Mouse (Mus musculus): ENCODE measurements around the gene Pfkfb2.

Gene Pfkfb2

GRCm38 (mm10) chr1:130740781-130741720, 12.0 kb upstream of the Pfkfb2 start:
- POLR2A ChIA-PET: interaction anchor here in 2 of 4 experiments (0.6 to 4.0 kb wide), 13 partner anchors 9 to 786 kb away, joined by 3 to 29 read pairs (median 3); partner anchors contain the start of genes AA986860 (in 2 of the 2), Gm29427 (in 2 of the 2), Fam72a (in 1 of the 2) and Srgap2 (in 1 of the 2)

GRCm38 (mm10) chr1:130740227-130740648, 11.2 kb upstream of the Pfkfb2 start:
- ChIA-PET CTCF (interaction anchor here in 1 of 4 experiments (1.1 kb wide), 1 partner anchor 9 kb away, joined by 5 read pairs; the partner anchor contains the start of gene AA986860), POLR2A (interaction anchor here in 2 of 4 experiments (0.6 to 4.0 kb wide), 8 partner anchors 8 to 787 kb away, joined by 3 to 29 read pairs (median 3); partner anchors contain the start of genes AA986860 (in 2 of the 2), Fam72a (in 1 of the 2), Gm29427 (in 1 of the 2) and Srgap2 (in 1 of the 2))

More at GRCm38 (mm10) chr1:130740781-130741720, 12.0 kb upstream of the Pfkfb2 start:
- CTCF ChIA-PET: interaction anchor here in 2 of 4 experiments (0.5 to 1.1 kb wide), 3 partner anchors 9 to 676 kb away, joined by 3 to 5 read pairs (median 3); partner anchors contain the start of gene AA986860 (in 1 of the 2)

- CTCF ChIA-PET: interaction anchor here in 1 of 4 experiments (0.6 to 1.1 kb wide), 2 partner anchors 8 to 133 kb away, joined by 3 to 5 read pairs; partner anchors contain the start of gene AA986860
- POLR2A ChIA-PET: interaction anchor here in 2 of 4 experiments (1.1 to 4.0 kb wide), 2 partner anchors 20 to 24 kb away, joined by 3 to 17 read pairs; partner anchors contain the start of gene Gm29427 (in 1 of the 2)
Measured at GRCm38 (mm10) chr1:130739636-130740035, 10.6 kb upstream of the Pfkfb2 start.

GRCm38 (mm10) chr1:130738551-130739106, 9.6 kb upstream of the Pfkfb2 start:
- CTCF ChIA-PET: interaction anchor here in 1 of 4 experiments (0.6 kb wide), 1 partner anchor 861 kb away, joined by 3 read pairs; the partner anchor contains the start of gene Avpr1b
- POLR2A ChIA-PET: interaction anchor here in 3 of 4 experiments (1.1 to 1.5 kb wide), 7 partner anchors 13 to 45 kb away, joined by 3 to 6 read pairs (median 3); partner anchors contain the start of gene Gm29427 (in 2 of the 3)

- ChIA-PET POLR2A (interaction anchor here in 3 of 4 experiments (1.0 to 1.6 kb wide), 9 partner anchors 11 to 44 kb away, joined by 3 to 12 read pairs (median 4); partner anchors contain the start of gene Gm29427 (in 3 of the 3)), CTCF (interaction anchor here in 1 of 4 experiments (0.6 kb wide), 1 partner anchor 861 kb away, joined by 3 read pairs; the partner anchor contains the start of gene Avpr1b)
Measured at GRCm38 (mm10) chr1:130737916-130738315, 8.9 kb upstream of the Pfkfb2 start.

- ChIA-PET CTCF (no interaction called here), POLR2A (interaction anchor here in 3 of 4 experiments (1.0 to 1.6 kb wide), 9 partner anchors 10 to 43 kb away, joined by 3 to 12 read pairs (median 4); partner anchors contain the start of gene Gm29427 (in 3 of the 3))
Measured at GRCm38 (mm10) chr1:130737411-130737881, 8.4 kb upstream of the Pfkfb2 start.

- POLR2A ChIA-PET: interaction anchor here in 2 of 4 experiments (0.9 to 2.3 kb wide), 7 partner anchors 10 to 511 kb away, joined by 3 to 10 read pairs (median 3); partner anchors contain the start of genes Gm29427 (in 2 of the 2) and Rassf5 (in 1 of the 2)
- CTCF ChIA-PET: interaction anchor here in 1 of 4 experiments (0.8 kb wide), 1 partner anchor 62 kb away, joined by 3 read pairs; no protein-coding TSS in a partner anchor
Measured at GRCm38 (mm10) chr1:130734852-130735251, 5.8 kb upstream of the Pfkfb2 start.

- POLR2A ChIA-PET: interaction anchor here in 2 of 4 experiments (1.0 to 2.3 kb wide), 5 partner anchors 11 to 511 kb away, joined by 3 to 10 read pairs (median 3); partner anchors contain the start of genes Gm29427 (in 1 of the 2) and Rassf5 (in 1 of the 2)
- CTCF ChIA-PET: no interaction called here
Measured at GRCm38 (mm10) chr1:130734452-130734851, 5.4 kb upstream of the Pfkfb2 start.

- POLR2A ChIA-PET: interaction anchor here in 2 of 4 experiments (1.0 to 5.1 kb wide), 4 partner anchors 8 to 18 kb away, joined by 3 to 87 read pairs (median 27); partner anchors contain the start of genes Gm29427 (in 2 of the 2) and Yod1 (in 2 of the 2)
- CTCF ChIA-PET: no interaction called here
Measured at GRCm38 (mm10) chr1:130733671-130734070, 4.6 kb upstream of the Pfkfb2 start.

- ChIA-PET CTCF (interaction anchor here in 1 of 4 experiments (0.7 kb wide), 1 partner anchor 1415 kb away, joined by 5 read pairs; no protein-coding TSS in a partner anchor), POLR2A (interaction anchor here in 3 of 4 experiments (0.5 to 5.1 kb wide), 11 partner anchors 9 to 1602 kb away, joined by 3 to 87 read pairs (median 6); partner anchors contain the start of genes Gm29427 (in 2 of the 3), Yod1 (in 2 of the 3), Fam72a (in 1 of the 3) and Srgap2 (in 1 of the 3))
Measured at GRCm38 (mm10) chr1:130732706-130733658, 3.9 kb upstream of the Pfkfb2 start.

- POLR2A ChIA-PET: interaction anchor here in 3 of 4 experiments (0.5 to 5.1 kb wide), 30 partner anchors 9 to 1603 kb away, joined by 3 to 87 read pairs (median 4); partner anchors contain the start of genes Gm29427 (in 3 of the 3), Yod1 (in 3 of the 3), Cd55 (in 1 of the 3) and Fam72a (in 1 of the 3)
- CTCF ChIA-PET: interaction anchor here in 1 of 4 experiments (0.6 to 1.3 kb wide), 3 partner anchors 9 to 16 kb away, joined by 3 to 7 read pairs (median 5); partner anchors contain the start of gene Gm29427
Measured at GRCm38 (mm10) chr1:130731741-130732337, 2.8 kb upstream of the Pfkfb2 start, which contains the start of gene AA986860. AA986860 (plus strand) TSS chr1:130731976.

GRCm38 (mm10) chr1:130728708-130729107, 345 bp downstream of the Pfkfb2 start:
- CTCF ChIA-PET: no interaction called here

GRCm38 (mm10) chr1:130728070-130728469, 983 bp downstream of the Pfkfb2 start:
- CTCF ChIA-PET: no interaction called here
- POLR2A ChIA-PET: interaction anchor here in 2 of 4 experiments (1.1 to 2.4 kb wide), 3 partner anchors 10 to 12 kb away, joined by 5 to 13 read pairs (median 5); partner anchors contain the start of genes Yod1 (in 2 of the 2) and Gm29427 (in 1 of the 2)

More at GRCm38 (mm10) chr1:130728708-130729107, 345 bp downstream of the Pfkfb2 start:
- POLR2A ChIA-PET: no interaction called here

- POLR2A ChIA-PET: interaction anchor here in 3 of 4 experiments (1.0 to 2.4 kb wide), 7 partner anchors 8 to 52 kb away, joined by 3 to 13 read pairs (median 5); partner anchors contain the start of genes Gm29427 (in 3 of the 3) and Yod1 (in 1 of the 3)
Measured at GRCm38 (mm10) chr1:130726396-130726795, 2.7 kb downstream of the Pfkfb2 start.

GRCm38 (mm10) chr1:130724206-130724605, 4.8 kb downstream of the Pfkfb2 start:
- ChIA-PET CTCF (interaction anchor here in 1 of 4 experiments (1.3 kb wide), 1 partner anchor 536 kb away, joined by 3 read pairs; no protein-coding TSS in a partner anchor), POLR2A (interaction anchor here in 2 of 4 experiments (1.0 to 4.5 kb wide), 2 partner anchors 7 to 9 kb away, joined by 3 to 23 read pairs; partner anchors contain the start of genes AA986860 (in 1 of the 2) and Gm29427 (in 1 of the 2))

More at GRCm38 (mm10) chr1:130726396-130726795, 2.7 kb downstream of the Pfkfb2 start:
- CTCF ChIA-PET: interaction anchor here in 1 of 4 experiments (0.6 kb wide), 1 partner anchor 308 kb away, joined by 4 read pairs; no protein-coding TSS in a partner anchor
